Comparison of ENCODE assay signal across 14 mouse cellular contexts in the genomic region with DNA sequence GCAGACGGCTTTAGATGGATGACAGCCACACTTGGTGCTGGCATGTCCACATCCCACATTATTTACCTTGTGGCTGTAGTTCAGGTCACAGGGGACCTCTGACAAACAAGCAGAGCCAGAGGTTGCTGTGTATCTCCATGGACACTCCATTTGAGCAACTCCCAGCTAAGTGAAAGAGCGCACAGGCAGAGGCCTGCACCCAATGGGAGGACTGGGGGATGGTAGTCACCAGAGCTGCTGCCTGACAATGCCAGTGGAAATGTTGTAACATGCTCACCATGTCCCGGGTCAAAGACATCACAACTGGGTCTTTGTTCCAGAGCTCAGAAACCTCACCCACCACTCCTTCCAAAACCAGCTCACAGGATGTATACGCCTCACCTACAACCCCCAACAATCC.
DNase-seq lines count a peak whose midpoint lies in the region; ATAC-seq and TF ChIP-seq lines count a peak whose summit lies in the region.
"Had no signal": no experiment of that assay in that cellular context is flagged by ENCODE, and none has a peak within 500 bp of the region (broad histone marks: within the 10 kb centered on the region; RNA-seq: fewer than 3 reads in every experiment).

No protein-coding gene starts in this region.

- H3K4me1 ChIP-seq in liver, embryonic 16.5 days (ENCODE audit: control insufficient read depth, low read depth, low read length): peaks cover 6% of the 10 kb centered on the region; the same call in 1 of the 2 replicates

- H3K9me3 ChIP-seq in liver, embryonic 16.5 days (replicated peaks; ENCODE audit: control insufficient read depth, low read length): no peaks in the 10 kb centered on the region
- H3K9me3 ChIP-seq: midbrain, embryonic 13.5 days had no signal

- H3K27me3 ChIP-seq in liver, embryonic 16.5 days (ENCODE audit: control insufficient read depth, insufficient read depth, low read depth, low read length): peaks cover 14% of the 10 kb centered on the region

- no peak overlapping the region for H3K9ac ChIP-seq in liver, embryonic 16.5 days (ENCODE audit: low read depth, low read length)
- H3K9ac ChIP-seq: lung, embryonic 14.5 days; midbrain, embryonic 13.5 days had no signal

- no peak overlapping the region for H3K4me3 ChIP-seq in gastrocnemius, adult 2 months
- H3K4me3 ChIP-seq in liver, embryonic 16.5 days (ENCODE audit: low read depth, low read length): no peak overlapping the region
- H3K4me3 ChIP-seq: midbrain, embryonic 13.5 days had no signal

- no peak overlapping the region for H3K4me2 ChIP-seq in liver, embryonic 16.5 days (ENCODE audit: low read depth, low read length)
- H3K4me2 ChIP-seq: midbrain, embryonic 13.5 days had no signal

- peak; percentile 83 for ATAC-seq in liver, embryonic 16.5 days (ENCODE audit: low read depth)
- ATAC-seq in erythroid progenitor cell, adult 5-6 weeks (replicated peaks; ENCODE audit: low FRiP score, poor library complexity, severe bottlenecking): no peak
- ATAC-seq: forebrain, embryonic 14.5 days; midbrain, embryonic 13.5 days had no signal

- H3K36me3 ChIP-seq in liver, embryonic 16.5 days (ENCODE audit: control insufficient read depth, insufficient read depth): no peaks in the 10 kb centered on the region
- H3K36me3 ChIP-seq: midbrain, embryonic 13.5 days had no signal

- no peak for DNase-seq in gastrocnemius, adult 2 months
- DNase-seq in gastrocnemius, postnatal 36 days: no peak
- peak; percentile 68 for DNase-seq in NIH3T3 (ENCODE audit: low read depth)
- peak; percentile 90 for DNase-seq in fat pad, adult 2 months (ENCODE audit: extremely low read depth, low read depth, low spot score)
- no peak for DNase-seq in left cerebral cortex, postnatal 36 days (ENCODE audit: low spot score in 2 of 2)
- DNase-seq in c-Kit-positive CD71-positive TER-119-positive erythroid progenitor cells, embryonic 14.5 days (ENCODE audit: low spot score): no peak
- DNase-seq: cerebellum, postnatal 14 days; heart, adult 18-20 months; lung, embryonic 14.5 days; spleen, adult 18-20 months had no signal

- no peak for TF ChIP-seq CTCF in gastrocnemius, adult 2 months (IDR thresholded peaks at IDR 0.05)

- H3K27ac ChIP-seq in gastrocnemius, adult 2 months: 0 out of 2 replicates have a peak overlapping the region, but pooled peaks have one; percentile 12
- H3K27ac ChIP-seq in liver, embryonic 16.5 days (ENCODE audit: low read length): peak overlapping the region; percentile 59
- H3K27ac ChIP-seq: midbrain, embryonic 13.5 days had no signal

- intact Hi-C loops in gastrocnemius, adult 2 months (cut with DNase I): no loop called here
- intact Hi-C loops in gastrocnemius, postnatal 36 days (cut with DNase I): no loop called here
- intact Hi-C loops in left cerebral cortex, postnatal 36 days (cut with DNase I): no loop called here

- 50% methylated on average over 4 of the region's 4 CpGs for WGBS in liver, embryonic 16.5 days (ENCODE audit: insufficient replicate concordance)

Comparison
In these comparisons a context has a peak if more than half of its experiments do, and no peak if none do; other contexts are left out.
1. DNase-seq: peak in NIH3T3 (single experiment) and fat pad, adult 2 months (single experiment); none in gastrocnemius, adult 2 months (single experiment), gastrocnemius, postnatal 36 days (0 of 2), left cerebral cortex, postnatal 36 days (0 of 2) and c-Kit-positive CD71-positive TER-119-positive erythroid progenitor cells, embryonic 14.5 days (single experiment).